Mouse (Mus musculus) common myeloid progenitor, adult 5-6 weeks (primary cell): ENCODE results near the gene Zfp518a. TPM values are rescaled to one million over a fixed set of nuclear protein-coding genes. Genes with fewer than 3 reads are reported as not detected.

Experiments used
- ATAC-seq: replicated peaks from 2 replicates; pipeline ENCODE4 v1.8.0; 2016; ENCODE audit warnings: low read depth, mild to moderate bottlenecking, moderate TSS enrichment, inconsistent platforms; ENCODE audit not compliant: poor library complexity, severe bottlenecking
- total RNA-seq: library from RNA; stranded (forward); fragments of 200-1000, 187-1606 nt; gene quantifications from 2 replicates; pipeline ENCODE4 v1.2.3, GENCODE M21; 2017

Zfp518a gene
- total RNA-seq: 36.4 and 39.2 TPM in 2 replicates

- ATAC-seq: peak; percentile 95
Measured at GRCm38 (mm10) chr19:40894519-40895392, at the start of gene Zfp518a. Zfp518a (plus strand) TSS chr19:40894705.

DNA sequence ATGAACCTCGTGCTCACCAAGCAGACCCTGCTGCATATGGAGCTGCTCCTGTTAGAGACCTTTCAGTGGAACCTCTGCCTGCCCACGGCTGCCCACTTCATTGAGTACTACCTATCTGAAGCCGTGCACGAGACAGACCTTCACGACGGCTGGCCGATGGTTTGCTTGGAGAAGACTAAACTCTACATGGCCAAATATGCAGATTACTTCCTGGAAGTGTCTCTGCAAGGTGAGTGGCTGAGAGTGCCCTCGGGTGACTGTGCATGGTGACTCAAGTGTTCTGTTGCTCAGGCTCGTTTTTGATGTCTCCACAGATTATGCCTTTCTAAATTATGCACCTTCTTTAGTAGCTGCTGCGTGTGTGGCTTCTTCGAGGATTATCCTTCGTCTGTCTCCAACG is 49.8 kb upstream of the Zfp518a start:
- ATAC-seq: no peak

- ATAC-seq: no peak
Measured at GRCm38 (mm10) chr19:40849391-40849790, 45.1 kb upstream of the Zfp518a start.

GRCm38 (mm10) chr19:40859555-40859954 is 35.0 kb upstream of the Zfp518a start:
- ATAC-seq: no peak

- no peak for ATAC-seq
Measured at GRCm38 (mm10) chr19:40868284-40868683, 26.2 kb upstream of the Zfp518a start.

- ATAC-seq: no peak
Measured at GRCm38 (mm10) chr19:40869425-40870105, 24.9 kb upstream of the Zfp518a start.

DNA sequence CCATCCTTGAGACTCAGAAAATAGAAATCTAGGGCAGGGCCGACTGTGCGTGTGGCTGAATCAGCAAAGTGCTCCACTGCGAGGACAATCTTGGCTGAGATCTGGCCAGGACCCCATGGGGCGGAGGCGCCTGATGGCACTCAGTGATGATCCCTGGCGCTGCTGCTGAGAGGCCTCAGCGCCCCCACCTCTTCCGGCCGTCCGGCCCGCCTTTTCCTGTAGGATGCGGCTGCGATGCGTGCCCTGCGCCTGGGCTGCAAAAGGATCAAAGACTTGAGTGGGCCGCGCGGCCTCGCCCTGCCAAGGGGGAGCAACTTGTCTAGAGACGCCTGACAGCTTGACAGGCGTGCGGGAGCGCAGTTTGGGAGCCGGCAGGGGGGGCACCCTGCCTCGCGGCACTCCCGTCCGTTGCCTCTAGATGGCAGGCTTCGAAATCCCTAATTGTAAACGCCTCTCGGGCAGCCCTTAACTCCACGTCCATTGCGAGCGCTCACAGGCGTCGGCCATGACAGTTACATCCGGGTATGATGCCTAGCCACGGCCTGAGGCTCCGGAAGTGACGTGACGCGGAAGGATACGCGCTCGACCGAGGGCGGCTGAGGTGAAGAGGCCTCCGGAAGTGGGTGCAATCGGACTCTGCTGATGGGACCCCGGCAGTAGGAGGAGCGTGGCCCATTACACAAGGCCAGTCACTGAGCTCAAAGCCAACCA is 21.4 kb upstream of the Zfp518a start:
- ATAC-seq: peak; percentile 96

GRCm38 (mm10) chr19:40881700-40882099 is 12.8 kb upstream of the Zfp518a start:
- no peak for ATAC-seq

DNA sequence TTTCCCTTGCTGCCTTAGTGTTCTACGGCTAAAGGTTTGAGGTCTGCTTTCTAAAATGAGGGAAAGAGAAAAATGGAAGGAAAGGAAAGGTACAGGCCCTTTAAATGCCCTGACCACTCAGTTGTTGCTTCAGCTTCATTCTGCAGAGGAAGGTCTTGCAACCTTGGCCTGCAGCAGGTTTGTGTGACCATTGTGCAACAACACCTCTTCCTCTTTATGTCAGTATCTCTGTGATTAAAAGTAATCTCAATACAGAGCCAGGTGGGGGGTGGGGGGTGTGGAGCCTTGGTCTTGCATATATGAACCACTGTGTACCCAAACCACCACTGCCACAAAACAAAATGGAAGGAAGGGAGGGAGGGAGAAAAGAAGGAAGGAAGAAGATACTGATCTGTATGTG is 5.6 kb upstream of the Zfp518a start:
- ATAC-seq: peak; percentile 73

- ATAC-seq: no peak
Measured at GRCm38 (mm10) chr19:40894071-40894506, 416 bp upstream of the Zfp518a start.

- no peak for ATAC-seq
Measured at GRCm38 (mm10) chr19:40895393-40895703, 843 bp downstream of the Zfp518a start.

DNA sequence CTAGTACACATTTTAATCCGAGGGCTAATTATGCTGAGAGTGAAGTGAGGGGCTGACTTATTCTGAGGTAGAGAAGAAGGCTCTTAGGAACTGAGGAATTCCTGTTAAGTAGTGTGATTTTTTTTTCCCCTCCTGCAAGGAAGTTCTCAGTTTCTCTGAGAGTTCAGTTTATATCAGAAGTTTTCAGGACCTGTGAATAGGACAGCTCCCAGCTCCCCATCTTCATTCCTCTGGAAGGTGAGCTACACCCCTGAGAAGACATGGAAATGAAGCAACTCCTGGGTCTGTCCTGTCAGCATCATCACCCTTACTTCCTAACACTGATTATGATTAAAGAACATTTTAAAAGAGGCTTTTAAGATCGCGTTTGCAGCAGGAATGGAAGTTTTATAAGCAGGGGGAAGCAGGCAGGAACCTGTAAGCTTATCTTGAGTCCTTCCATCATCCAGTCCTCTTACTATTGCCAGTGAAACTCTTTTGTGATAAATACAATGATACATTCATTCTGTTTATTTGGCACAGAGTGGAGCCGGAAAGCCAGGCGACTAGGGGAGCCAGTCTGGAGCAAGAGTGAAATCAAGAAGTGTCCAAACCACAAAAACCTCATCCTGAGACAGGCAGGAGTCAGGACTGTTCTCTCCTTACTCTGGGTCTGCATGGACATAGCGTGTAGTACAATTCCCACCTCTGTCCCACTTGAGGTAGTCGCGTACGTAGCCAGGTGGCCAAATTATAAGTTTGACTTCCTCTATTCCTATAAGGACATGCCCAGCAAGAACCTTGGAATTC is 37.3 kb downstream of the Zfp518a start:
- peak; percentile 56 for ATAC-seq

DNA sequence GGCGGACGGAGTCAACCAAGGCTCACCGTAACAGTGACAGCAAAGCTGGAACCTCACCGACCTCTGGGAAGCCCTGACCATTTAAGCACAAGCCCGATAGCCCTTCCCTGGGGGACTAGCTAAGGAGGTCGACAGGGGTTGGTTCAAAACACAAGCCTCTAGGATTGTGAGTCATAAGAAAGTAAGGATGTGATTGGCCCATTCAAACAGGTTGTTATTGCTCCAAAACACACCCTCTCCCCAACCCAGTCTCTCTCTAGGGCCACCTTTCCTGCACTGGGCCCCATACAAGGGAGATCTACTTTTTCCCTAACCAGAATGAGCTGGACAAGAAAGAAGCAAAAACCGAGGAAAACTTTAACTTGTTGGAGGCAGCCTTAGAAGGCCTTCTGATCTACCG is 40.9 kb downstream of the Zfp518a start:
- no peak for ATAC-seq

DNA sequence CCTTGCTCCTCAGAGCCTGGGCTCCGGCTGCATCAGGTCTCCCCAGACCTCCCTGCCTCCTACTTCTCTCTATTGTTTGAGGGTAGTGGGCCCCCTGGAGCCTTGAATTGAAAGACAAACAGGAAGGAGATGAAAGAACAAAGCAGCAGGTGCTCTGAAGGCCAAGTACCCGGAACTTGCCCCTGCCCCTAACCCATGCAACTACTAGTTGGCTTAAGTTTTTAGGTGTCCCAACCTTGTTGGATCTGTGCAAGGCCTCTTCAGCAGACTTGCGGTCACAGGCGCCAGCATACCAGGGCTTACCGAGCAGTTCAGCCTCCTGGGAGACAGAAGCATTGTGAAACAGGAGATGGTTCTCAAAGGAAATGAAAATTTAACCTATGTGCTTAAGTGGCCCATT is 41.5 kb downstream of the Zfp518a start:
- peak; percentile 54; the same call in 1 of the 2 replicates for ATAC-seq

DNA sequence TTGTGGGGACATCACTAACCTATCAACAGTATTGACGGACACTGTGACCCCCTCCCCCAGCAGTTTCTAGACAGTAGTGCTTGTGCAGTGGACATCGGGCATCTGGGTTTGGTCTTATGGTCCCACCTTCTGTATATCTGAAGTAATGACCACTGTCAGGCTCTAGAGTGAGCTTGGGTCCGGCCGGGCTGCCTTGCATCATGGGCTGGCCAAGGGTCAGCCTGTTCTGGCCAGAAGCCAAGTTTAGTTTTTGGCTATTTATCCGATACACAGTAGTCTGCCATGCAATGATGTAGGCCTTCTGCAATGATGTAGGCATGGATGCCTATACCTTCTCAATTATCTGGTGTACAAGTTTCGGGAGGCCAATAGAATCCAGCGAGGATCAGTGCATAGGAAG is 49.0 kb downstream of the Zfp518a start:
- no peak for ATAC-seq

DNA sequence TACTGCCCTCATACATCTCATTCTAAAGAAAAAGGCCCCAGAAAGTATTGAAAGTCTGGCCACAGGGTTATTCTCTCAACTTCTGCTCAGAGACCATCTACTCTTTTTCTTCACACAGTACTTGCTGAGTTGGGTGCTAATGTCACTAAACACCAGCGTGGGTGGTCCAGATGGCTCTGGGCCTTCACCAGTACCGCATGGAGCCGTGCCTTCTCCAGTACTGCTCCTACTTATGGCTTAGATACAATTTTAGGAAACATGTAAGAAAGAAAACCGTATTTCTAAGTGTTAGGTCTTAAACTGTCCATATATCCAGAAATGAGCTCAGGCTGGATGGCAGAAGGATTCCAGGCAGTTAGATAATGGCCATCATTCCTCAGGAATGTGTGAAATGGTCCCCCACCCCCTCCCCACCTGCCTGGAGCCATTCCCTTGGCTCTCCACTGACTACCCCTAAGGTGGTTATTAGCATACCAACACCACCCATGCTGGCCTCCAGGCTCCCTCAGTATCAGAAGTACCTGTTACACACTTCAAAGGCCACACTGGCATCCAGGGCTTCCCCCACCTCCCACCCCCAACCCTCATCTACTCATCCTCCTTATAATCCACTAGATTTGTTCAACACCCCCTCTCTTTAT is 52.6 kb downstream of the Zfp518a start:
- ATAC-seq: no peak

GRCm38 (mm10) chr19:40958981-40959380 is 64.5 kb downstream of the Zfp518a start:
- no peak for ATAC-seq

- peak; percentile 94 for ATAC-seq
Measured at GRCm38 (mm10) chr19:40962988-40963387, 68.5 kb downstream of the Zfp518a start.

- ATAC-seq: no peak
Measured at GRCm38 (mm10) chr19:40964367-40964891, 69.9 kb downstream of the Zfp518a start.
